Mouse (Mus musculus) hindbrain, embryonic 11.5 days (tissue): ENCODE measurements around the gene Slc17a1. TPM values are rescaled to one million over a fixed set of nuclear protein-coding genes. Genes with fewer than 3 reads are reported as not detected.

ENCODE experiments used
- ATAC-seq: fragments of 200-750 bp; cut with Nextera tagmentation; 2 replicates; pipeline ENCODE4 v1.8.0; 2017; ENCODE audit warnings: mild to moderate bottlenecking, moderate TSS enrichment, moderate library complexity; ENCODE audit not compliant: low FRiP score
- DNase-seq: peaks from one replicate; pipeline ENCODE4 v3.0.0-alpha.2; 2015; ENCODE audit warnings: low spot score
- H3K27ac ChIP-seq: fragments of 300-500 bp; sonication (generic); 2 replicates; pipeline ENCODE4 v1.5.1; 2014; ENCODE audit warnings: mild to moderate bottlenecking, low read depth, low read length
- H3K27me3 ChIP-seq: fragments of 300-500 bp; sonication (generic); 2 replicates; pipeline ENCODE4 v1.6.1; 2014; ENCODE audit warnings: mild to moderate bottlenecking, low read length, moderate library complexity, mixed read lengths; ENCODE audit not compliant: control insufficient read depth, insufficient read depth
- H3K36me3 ChIP-seq: fragments of 300-500 bp; sonication (generic); 2 replicates; pipeline ENCODE4 v1.6.1; 2014; ENCODE audit warnings: mild to moderate bottlenecking, low read length, moderate library complexity, mixed read lengths; ENCODE audit not compliant: control insufficient read depth, insufficient read depth
- H3K4me1 ChIP-seq: fragments of 300-500 bp; sonication (generic); replicated peaks from 2 replicates; pipeline ENCODE4 v1.6.1; 2014; ENCODE audit warnings: low read length, mixed read lengths; ENCODE audit not compliant: control insufficient read depth, insufficient read depth
- H3K4me2 ChIP-seq: fragments of 300-500 bp; sonication (generic); replicated peaks from 2 replicates; pipeline ENCODE4 v1.6.1; 2014; ENCODE audit warnings: mild to moderate bottlenecking, low read depth, low read length
- H3K4me3 ChIP-seq: fragments of 300-500 bp; sonication (generic); 2 replicates; pipeline ENCODE4 v1.5.1; 2014; ENCODE audit warnings: low read depth, low read length
- H3K9ac ChIP-seq: fragments of 300-500 bp; sonication (generic); 2 replicates; pipeline ENCODE4 v1.6.1; 2014; ENCODE audit warnings: low read depth, low read length
- H3K9me3 ChIP-seq: fragments of 300-500 bp; sonication (generic); 2 replicates; pipeline ENCODE4 v1.6.1; 2016; ENCODE audit warnings: low read length; ENCODE audit not compliant: control insufficient read depth
- WGBS: fragments of 180-500 bp; shearing (Covaris S2); extraction: QIAGEN DNeasy Blood & Tissue Kit; methylation state at CpG from one replicate; pipeline ENCODE4 v1.1.7; 2014; 5-methylcytosine and 5-hydroxymethylcytosine counted together
- polyA plus RNA-seq: library from polyadenylated mRNA; unstranded; fragments of >200 nt; fragmentation: Nextera tagmentation; extraction: Ambion mirVana; gene quantifications from 2 replicates; pipeline ENCODE4 v1.2.1, GENCODE M21; 2014

The Slc17a1 gene
- polyA plus RNA-seq, 1 experiment from 2014 or later, result not detected

- no peak overlapping the region for H3K27ac ChIP-seq
- WGBS, result 73% methylated on average over 11 of the region's 11 CpGs
These were observed 63.4 kb downstream of the Slc17a1 start for GRCm38 (mm10) chr13:23930904-23931303.

GRCm38 (mm10) chr13:23933421-23934210 lies 66.1 kb downstream of the Slc17a1 start, which contains the start of gene Hist1h2ba:
TSS of gene Hist1h2ba (minus strand) at chr13:23934156.
- H3K36me3 ChIP-seq, result no peaks in the 10 kb centered on the region
- no peak for DNase-seq
- no peak within 1 kb of the TSS for H3K27ac ChIP-seq
- no peaks in the 10 kb centered on the region for H3K9me3 ChIP-seq
- H3K9ac ChIP-seq, result no peak within 1 kb of the TSS
- H3K4me3 ChIP-seq, result no peak within 1 kb of the TSS
- no peaks in the 10 kb centered on the region for H3K4me1 ChIP-seq
- 93% methylated on average over 31 of the region's 39 CpGs for WGBS
- H3K4me2 ChIP-seq, result no peak within 1 kb of the TSS
- H3K27me3 ChIP-seq, result no peaks in the 10 kb centered on the region
- ATAC-seq, result no peak

More at GRCm38 (mm10) chr13:23930904-23931303, 63.4 kb downstream of the Slc17a1 start:
- no peaks in the 10 kb centered on the region for H3K4me1 ChIP-seq
- no peak overlapping the region for H3K4me2 ChIP-seq
- H3K27me3 ChIP-seq, result no peaks in the 10 kb centered on the region
- no peaks in the 10 kb centered on the region for H3K9me3 ChIP-seq
- H3K36me3 ChIP-seq, result no peaks in the 10 kb centered on the region
- DNase-seq, result no peak
- H3K9ac ChIP-seq, result no peak overlapping the region
- no peak overlapping the region for H3K4me3 ChIP-seq
- no peak for ATAC-seq

GRCm38 (mm10) chr13:23934211-23934520 lies 66.6 kb downstream of the Slc17a1 start, which contains the start of gene Hist1h2aa:
TSS of gene Hist1h2aa (plus strand) at chr13:23934462.
- WGBS, result 90% methylated on average over 10 of the region's 10 CpGs
- H3K9me3 ChIP-seq, result no peaks in the 10 kb centered on the region
- DNase-seq, result no peak
- H3K4me3 ChIP-seq, result no peak within 1 kb of the TSS
- no peak within 1 kb of the TSS for H3K9ac ChIP-seq
- H3K27me3 ChIP-seq, result no peaks in the 10 kb centered on the region
- no peak within 1 kb of the TSS for H3K27ac ChIP-seq
- no peak for ATAC-seq
- H3K4me2 ChIP-seq, result no peak within 1 kb of the TSS
- H3K36me3 ChIP-seq, result no peaks in the 10 kb centered on the region
- H3K4me1 ChIP-seq, result no peaks in the 10 kb centered on the region

- ATAC-seq (no peak), DNase-seq (no peak)
- H3K9me3 ChIP-seq, result no peaks in the 10 kb centered on the region
- no peak overlapping the region for H3K9ac ChIP-seq
- no peaks in the 10 kb centered on the region for H3K27me3 ChIP-seq
- H3K4me3 ChIP-seq, result no peak overlapping the region
- H3K36me3 ChIP-seq, result no peaks in the 10 kb centered on the region
- WGBS, result 87% methylated on average over 1 of the region's 1 CpGs
- H3K27ac ChIP-seq, result no peak overlapping the region
- no peaks in the 10 kb centered on the region for H3K4me1 ChIP-seq
- no peak overlapping the region for H3K4me2 ChIP-seq
These were observed 71.1 kb downstream of the Slc17a1 start for GRCm38 (mm10) chr13:23938699-23939098.

GRCm38 (mm10) chr13:23940291-23940690 lies 72.7 kb downstream of the Slc17a1 start:
- H3K4me1 ChIP-seq, result no peaks in the 10 kb centered on the region
- no peaks in the 10 kb centered on the region for H3K27me3 ChIP-seq
- H3K27ac ChIP-seq, result no peak overlapping the region
- H3K9ac ChIP-seq, result no peak overlapping the region
- H3K4me2 ChIP-seq, result no peak overlapping the region
- no peaks in the 10 kb centered on the region for H3K9me3 ChIP-seq
- no peak overlapping the region for H3K4me3 ChIP-seq
- ATAC-seq (no peak), DNase-seq (no peak)
- H3K36me3 ChIP-seq, result no peaks in the 10 kb centered on the region
- 72% methylated on average over 6 of the region's 6 CpGs for WGBS

- H3K9me3 ChIP-seq, result no peaks in the 10 kb centered on the region
- H3K27me3 ChIP-seq, result no peaks in the 10 kb centered on the region
- H3K4me1 ChIP-seq, result no peaks in the 10 kb centered on the region
- 55% methylated on average over 2 of the region's 2 CpGs for WGBS
- ATAC-seq, result no peak
- H3K27ac ChIP-seq, result no peak overlapping the region
- no peak for DNase-seq
- H3K9ac ChIP-seq, result no peak overlapping the region
- no peak overlapping the region for H3K4me2 ChIP-seq
- H3K4me3 ChIP-seq, result no peak overlapping the region
- no peaks in the 10 kb centered on the region for H3K36me3 ChIP-seq
These were observed 75.3 kb downstream of the Slc17a1 start for GRCm38 (mm10) chr13:23942861-23943260.

Other genes starting within 250 kb of the Slc17a1 start
- gene Hist1h2be, start 246.6 kb upstream of the Slc17a1 start, polyA plus RNA-seq, result 1.8 and 2.2 TPM in 2 replicates
- 19.7 and 23.7 TPM in 2 replicates for gene Hist1h1e, start 245.2 kb upstream of the Slc17a1 start, polyA plus RNA-seq
- gene Hist1h2ac, start 183.8 kb upstream of the Slc17a1 start, polyA plus RNA-seq, result 0.79 and 0.84 TPM in 2 replicates
- gene Hist1h2bc, start 183.6 kb upstream of the Slc17a1 start, polyA plus RNA-seq, result 21.0 and 26.1 TPM in 2 replicates
- gene Hist1h1t, start 171.9 kb upstream of the Slc17a1 start, polyA plus RNA-seq, result 0.17 TPM in 1 of 2 replicates, not detected in the other
- 4.5 and 4.9 TPM in 2 replicates for gene Hist1h4c, start 169.3 kb upstream of the Slc17a1 start, polyA plus RNA-seq
- gene Hfe, start 156.9 kb upstream of the Slc17a1 start, polyA plus RNA-seq, result 3.4 and 4.2 TPM in 2 replicates
- 14.9 and 16.7 TPM in 2 replicates for gene Hist1h1c, start 128.9 kb upstream of the Slc17a1 start, polyA plus RNA-seq
- 10.7 and 11.3 TPM in 2 replicates for gene Hist1h3c, start 122.1 kb upstream of the Slc17a1 start, polyA plus RNA-seq
- 1.4 and 3.0 TPM in 2 replicates for gene Hist1h2bb, start 121.0 kb upstream of the Slc17a1 start, polyA plus RNA-seq
- gene Hist1h2ab, start 116.6 kb upstream of the Slc17a1 start, polyA plus RNA-seq, result 42.5 and 50.0 TPM in 2 replicates
- gene Hist1h3b, start 115.5 kb upstream of the Slc17a1 start, polyA plus RNA-seq, result 6.5 and 10.7 TPM in 2 replicates
- 3.6 and 4.8 TPM in 2 replicates for gene Hist1h4b, start 110.7 kb upstream of the Slc17a1 start, polyA plus RNA-seq
- gene Hist1h4a, start 106.5 kb upstream of the Slc17a1 start, polyA plus RNA-seq, result 0.32 TPM in 1 of 2 replicates, not detected in the other
- gene Hist1h3a, start 105.4 kb upstream of the Slc17a1 start, polyA plus RNA-seq, result 3.4 and 5.3 TPM in 2 replicates
- gene Hist1h1a, start 104.1 kb upstream of the Slc17a1 start, polyA plus RNA-seq, result 2.4 and 3.7 TPM in 2 replicates
- not detected in 2 replicates for gene Trim38, start 97.8 kb upstream of the Slc17a1 start, polyA plus RNA-seq
- not detected in 2 replicates for gene Slc17a2, start 60.8 kb upstream of the Slc17a1 start, polyA plus RNA-seq
- gene Slc17a3, start 28.3 kb upstream of the Slc17a1 start, polyA plus RNA-seq, result not detected in 2 replicates
- gene Slc17a4, start 47.3 kb downstream of the Slc17a1 start, polyA plus RNA-seq, result not detected in 2 replicates
- gene Hist1h2ba, start 66.4 kb downstream of the Slc17a1 start, polyA plus RNA-seq, result not detected in 2 replicates
- not detected in 2 replicates for gene Hist1h2aa, start 66.7 kb downstream of the Slc17a1 start, polyA plus RNA-seq
- gene Scgn, start 123.5 kb downstream of the Slc17a1 start, polyA plus RNA-seq, result 0.15 and 0.35 TPM in 2 replicates